Mouse (Mus musculus) megakaryocyte, adult 5-6 weeks (primary cell): ENCODE results near the gene Sstr3. TPM values are rescaled to one million over a fixed set of nuclear protein-coding genes. Genes with fewer than 3 reads are reported as not detected.

ENCODE experiments used
- ATAC-seq: 2 replicates; pipeline ENCODE4 v1.8.0; 2016; ENCODE audit warnings: mild to moderate bottlenecking, inconsistent platforms; ENCODE audit not compliant: poor library complexity, severe bottlenecking
- total RNA-seq, 2 experiments: library from RNA; stranded (forward) in 1 of 2; stranded (reverse) in 1 of 2; fragments of 153-499, 151-499 nt in 1 of 2; fragments of 221-1000, 200-1000 nt in 1 of 2; gene quantifications; 2 replicates each; pipeline versions ENCODE4 v1.2.3 to v1.2.4; 2015 to 2017

Sstr3 gene
- total RNA-seq, 2 experiments from 2014 or later = 0.02 TPM; not detected in 1

DNA sequence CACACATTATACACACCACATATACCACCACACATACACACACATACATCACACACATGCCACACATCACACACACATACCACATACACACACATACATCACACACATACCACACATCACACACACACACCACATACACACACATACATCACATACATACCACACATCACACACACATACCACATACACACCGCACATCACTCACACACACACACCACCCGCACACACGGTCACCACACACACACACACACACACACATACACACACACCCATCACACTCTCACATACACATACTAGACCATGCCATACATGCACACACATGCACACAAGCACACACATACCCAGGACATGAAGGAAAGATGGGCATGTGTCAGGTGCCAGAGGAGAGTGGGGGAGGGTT is 18.9 kb upstream of the Sstr3 start:
- no peak for ATAC-seq

DNA sequence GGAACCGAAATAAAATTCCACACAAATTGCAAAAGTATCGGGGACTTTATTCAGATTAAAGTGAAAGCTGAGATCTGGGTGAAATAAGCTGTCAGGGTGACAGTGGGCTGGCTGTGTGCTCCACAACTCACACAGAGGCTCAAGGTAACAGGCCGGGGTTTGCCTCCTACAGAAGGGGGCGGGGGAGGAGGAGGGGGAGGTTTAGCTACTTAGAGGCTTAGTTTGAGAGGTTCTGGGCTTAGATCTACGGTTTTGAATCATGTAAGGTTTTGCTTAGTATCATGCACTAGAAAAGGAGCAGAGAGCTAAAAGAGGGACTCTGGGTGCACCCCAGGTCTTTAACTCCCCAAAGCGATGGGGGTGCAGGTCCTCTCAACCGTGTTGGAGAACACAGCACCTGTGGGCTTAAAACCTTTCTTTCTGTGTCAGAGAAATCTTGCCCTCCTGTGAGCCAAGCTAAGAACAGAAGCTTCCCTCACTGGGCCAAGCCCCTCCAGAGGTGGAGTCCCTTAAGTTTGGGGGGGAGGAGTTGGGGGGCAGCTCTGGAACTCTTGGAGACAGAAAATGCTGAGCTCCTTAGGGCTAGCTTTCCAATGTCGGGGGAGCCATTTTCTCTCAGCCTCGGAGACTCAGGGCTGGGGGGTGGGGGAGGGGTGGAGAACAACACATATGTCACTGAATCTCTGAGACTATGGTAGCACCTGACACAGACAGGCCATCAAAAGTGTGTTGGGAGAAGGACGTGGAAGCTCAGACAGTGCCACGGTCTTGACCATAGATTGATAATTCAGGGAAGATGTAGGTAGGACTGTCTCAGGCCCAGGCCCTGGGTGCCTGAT is 14.9 kb upstream of the Sstr3 start:
- no peak for ATAC-seq

GRCm38 (mm10) chr15:78557693-78558535 is 13.4 kb upstream of the Sstr3 start:
- peak; percentile 71 for ATAC-seq

DNA sequence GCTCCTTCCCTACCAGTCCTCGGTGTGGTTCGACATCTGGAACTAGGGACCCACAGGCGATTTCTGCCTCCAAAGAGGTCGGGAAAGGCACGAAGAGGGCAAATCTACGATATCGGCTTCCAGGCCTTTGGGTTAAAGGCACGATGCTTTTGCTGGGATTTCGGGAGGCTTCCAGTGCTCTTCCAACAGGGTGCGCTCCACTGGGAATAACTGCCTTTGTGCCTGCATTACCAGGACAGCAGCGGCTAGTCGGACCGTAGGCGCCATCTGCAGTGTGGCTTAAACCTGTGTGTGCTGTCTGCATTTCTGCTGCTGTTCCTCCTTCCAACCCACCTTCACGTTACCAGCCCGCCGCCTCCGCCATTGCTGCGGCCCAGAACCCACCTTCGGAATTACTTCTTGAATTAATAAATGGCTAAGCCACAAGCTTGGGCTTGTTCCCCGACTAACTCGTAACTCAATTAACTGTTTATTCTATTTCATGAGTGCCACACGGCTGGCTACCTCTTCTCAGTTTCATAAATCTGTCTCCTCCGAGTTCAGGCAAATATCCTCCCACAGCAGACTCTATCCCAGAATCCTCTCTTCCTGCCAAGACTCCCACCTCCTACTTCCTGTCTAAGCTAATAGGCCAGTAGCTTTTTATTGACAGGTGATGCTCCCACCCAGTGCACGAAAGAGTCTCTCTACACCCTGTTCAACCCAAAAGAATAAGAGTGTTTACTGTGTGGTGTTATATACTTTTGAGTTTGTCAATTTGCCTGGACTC is 10.2 kb upstream of the Sstr3 start:
- ATAC-seq = no peak

GRCm38 (mm10) chr15:78549189-78549734 is 4.8 kb upstream of the Sstr3 start:
- no peak for ATAC-seq

- ATAC-seq = no peak
Observed at GRCm38 (mm10) chr15:78548711-78549110, 4.2 kb upstream of the Sstr3 start.

DNA sequence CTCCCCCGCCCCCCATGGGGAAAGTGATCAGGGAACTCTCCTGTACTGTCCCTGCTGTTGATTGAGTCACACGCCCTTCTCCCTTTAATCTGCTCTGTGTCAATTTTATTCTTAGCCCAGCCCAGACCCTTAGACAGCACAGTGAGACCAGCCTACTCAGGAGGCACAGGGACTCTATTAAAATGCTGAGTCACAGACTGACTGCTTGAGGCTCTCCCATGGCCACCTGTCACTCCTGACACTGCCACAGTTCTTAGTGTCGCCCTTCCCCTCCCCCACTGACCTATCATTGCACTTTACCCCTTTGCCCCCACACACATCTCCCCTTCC is 3.8 kb upstream of the Sstr3 start:
- no peak for ATAC-seq

DNA sequence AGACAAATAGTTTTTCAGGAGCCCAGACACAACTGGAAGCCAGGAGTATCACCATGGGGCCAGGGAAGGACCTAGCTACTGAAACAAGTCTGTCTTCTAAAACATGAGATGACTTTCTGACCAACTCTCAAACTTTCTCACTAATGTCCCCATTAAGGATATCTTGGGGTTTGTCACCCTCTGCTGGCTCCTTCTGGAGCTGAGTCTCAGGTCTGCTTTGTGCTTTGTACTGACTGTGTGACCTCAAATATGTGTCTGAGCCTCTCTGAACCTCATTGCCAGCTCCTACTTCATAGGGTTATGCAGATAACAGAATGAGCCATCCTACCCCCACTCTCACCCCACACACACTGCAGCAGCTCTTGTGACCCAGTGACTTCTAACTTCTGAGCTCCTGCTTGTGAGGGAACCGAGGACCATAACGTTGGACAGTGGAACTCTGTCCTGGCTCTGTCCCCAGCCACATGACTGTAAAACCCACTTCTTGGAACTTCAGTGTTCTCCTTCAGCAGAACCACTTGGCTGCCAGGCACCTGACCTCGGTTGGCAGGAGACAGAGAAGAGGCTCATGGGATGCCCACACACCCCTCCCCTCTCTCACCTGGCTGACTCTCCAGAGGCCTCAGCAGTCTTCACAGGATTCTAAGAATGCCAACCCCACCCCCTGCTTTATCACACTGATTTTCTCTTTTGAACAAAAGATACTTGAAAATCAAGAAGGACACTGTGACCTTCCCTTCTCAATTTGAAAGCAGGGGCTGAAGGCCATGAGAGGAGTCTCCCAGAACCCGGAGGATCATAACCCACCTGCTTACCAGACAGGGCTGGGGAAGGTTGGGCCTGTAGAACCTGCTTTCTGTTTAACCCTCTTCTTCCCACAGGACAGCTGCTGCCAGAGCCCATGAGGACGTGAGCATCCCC is 3.2 kb upstream of the Sstr3 start:
- ATAC-seq = no peak

DNA sequence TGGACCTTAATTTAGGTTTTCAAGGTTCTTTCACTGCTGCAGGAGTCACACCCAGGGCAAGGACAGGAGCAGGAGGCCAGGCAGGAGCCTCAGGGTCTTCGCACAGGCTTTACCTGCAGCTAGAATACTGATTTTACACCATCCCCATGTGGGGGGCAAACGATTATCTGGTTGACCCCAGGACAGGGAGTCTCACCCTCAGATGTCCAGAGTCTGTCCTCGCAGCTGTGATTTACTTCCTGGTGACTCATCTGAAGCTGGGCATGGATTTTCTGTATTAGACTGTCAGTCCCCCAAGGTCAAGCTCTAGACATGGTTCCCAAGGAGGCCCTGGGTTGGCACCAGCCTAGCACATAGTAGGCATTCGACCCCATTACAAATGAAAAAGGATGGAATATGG is 1.6 kb upstream of the Sstr3 start:
- ATAC-seq = no peak

DNA sequence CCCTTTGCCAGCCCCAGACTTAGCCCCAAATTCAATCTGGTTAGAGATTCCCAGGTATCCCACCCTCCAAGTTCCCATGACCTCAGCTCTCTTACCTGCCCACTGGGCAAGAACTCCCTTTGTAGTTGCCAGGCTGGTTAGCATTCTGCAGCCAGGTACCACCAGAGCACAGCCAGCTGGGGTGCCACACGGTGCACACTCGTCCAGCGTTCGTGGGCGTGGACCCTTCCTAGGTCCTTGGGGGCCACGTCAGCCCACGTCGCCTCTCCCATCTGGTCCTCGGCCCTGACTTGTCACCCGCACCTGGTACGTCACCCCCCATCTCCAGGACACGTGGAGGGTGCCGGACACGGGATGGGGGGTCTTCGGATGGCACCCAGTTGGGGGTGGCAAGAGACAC is 444 bp downstream of the Sstr3 start:
- no peak for ATAC-seq

DNA sequence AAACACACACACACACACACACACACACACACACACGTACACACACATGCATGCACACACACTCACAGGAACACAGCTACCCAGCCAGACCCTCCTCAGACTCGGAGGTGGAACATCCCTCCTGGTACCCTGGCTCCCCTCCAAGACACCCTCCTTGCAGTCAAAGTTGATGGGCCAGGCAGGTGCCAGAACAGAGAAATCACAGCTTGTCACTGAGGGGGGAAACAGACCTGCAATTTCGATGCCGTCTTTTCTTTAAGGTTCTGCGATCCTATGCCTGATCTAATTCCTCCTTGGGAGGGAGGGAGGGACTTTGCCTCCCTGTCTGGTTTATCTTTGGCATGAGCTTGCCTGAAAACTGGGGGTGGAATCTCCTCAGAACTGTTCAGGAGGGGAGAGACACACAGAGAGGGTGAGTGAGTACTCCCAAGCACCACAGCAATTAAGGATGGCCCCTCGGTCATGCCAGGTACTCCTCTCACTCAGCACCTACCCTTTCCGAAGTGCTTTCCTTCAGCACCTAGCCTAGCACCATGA is 1.6 kb downstream of the Sstr3 start:
- ATAC-seq = no peak

DNA sequence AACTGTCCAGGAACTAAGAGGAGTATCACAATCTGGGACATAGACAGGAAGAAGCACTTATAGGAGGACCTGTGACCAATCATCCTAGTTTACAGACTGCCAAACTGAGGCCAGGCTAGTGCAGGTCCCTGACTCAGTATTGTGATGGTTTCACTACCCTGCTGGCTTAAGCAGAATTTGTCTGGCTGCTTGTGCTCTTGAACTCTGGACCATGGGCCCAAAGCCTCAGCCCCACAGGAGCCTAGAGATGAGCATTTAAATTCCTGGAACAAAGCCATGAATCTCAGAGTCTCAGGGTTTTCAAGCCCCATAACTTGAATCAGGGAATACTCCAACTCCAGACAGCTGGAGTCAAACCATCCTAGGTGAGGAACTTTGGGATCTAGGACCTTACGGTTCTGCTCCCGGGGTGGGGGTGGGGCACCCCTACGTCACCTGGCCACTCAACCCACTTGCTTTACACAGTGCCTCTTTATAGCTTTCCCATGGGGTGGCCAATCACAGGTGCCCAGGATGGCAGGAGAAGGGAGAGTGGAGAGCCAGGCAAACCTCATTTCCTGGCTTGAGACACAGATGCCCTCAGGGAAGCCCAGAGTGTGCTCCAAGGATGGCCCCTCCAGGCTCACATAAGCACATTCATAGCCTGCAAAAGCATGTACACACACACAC is 2.3 kb downstream of the Sstr3 start:
- no peak for ATAC-seq

DNA sequence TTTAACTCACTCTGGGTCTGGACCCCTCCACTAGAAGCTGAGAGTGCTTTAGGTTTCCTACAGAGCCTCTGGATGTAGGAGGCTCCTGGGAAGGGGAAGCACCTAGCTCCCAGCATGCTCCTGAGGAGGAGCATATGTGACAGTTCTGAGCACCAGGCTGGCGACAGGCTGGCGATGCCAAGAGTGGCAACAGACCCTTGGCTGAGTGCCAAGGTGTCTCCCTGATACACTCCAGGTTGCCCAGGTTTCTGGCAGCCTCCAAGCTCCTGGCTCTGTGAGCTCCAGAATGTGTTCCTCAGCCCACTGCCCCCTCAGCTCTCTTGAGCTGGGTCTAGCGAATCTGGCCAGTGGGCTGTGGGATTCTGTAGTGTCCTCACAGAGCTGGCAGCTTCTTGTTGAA is 2.9 kb downstream of the Sstr3 start:
- no peak for ATAC-seq

GRCm38 (mm10) chr15:78541036-78541435 is 3.4 kb downstream of the Sstr3 start:
- no peak for ATAC-seq

DNA sequence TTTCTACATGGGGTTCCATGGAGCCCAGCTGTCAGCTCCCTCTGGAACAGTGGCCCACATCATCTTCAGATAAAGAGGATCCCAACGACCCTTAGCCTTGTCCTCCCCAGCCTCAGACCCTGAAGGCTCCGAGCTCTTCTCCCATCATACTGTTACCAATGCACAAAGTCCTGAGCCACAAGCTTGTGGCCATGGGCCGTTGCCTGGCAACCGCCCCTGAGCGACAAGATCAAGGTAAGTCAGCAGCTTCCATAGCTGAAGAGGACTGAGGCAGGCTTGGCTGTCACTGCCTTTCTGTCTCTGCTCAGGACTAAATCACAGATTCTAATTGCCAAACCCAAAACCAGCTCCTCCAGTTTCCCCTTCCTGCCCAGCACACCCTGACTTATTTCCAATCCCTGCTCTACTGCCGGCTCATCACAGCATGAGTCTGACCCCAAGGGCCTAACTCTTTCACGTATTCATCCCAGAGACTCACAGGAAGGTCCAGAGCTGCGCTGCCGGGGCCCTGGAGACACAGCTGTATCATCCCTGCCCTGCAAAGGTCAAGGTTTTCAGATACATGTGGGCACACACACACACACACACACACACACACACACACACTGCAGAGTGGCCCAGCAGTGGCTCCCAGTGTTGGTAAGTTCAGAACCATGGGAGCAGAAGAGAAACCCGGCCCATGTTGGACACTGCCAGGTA is 8.6 kb downstream of the Sstr3 start:
- ATAC-seq = no peak

- ATAC-seq = no peak
Observed at GRCm38 (mm10) chr15:78533346-78533835, 11.1 kb downstream of the Sstr3 start.

DNA sequence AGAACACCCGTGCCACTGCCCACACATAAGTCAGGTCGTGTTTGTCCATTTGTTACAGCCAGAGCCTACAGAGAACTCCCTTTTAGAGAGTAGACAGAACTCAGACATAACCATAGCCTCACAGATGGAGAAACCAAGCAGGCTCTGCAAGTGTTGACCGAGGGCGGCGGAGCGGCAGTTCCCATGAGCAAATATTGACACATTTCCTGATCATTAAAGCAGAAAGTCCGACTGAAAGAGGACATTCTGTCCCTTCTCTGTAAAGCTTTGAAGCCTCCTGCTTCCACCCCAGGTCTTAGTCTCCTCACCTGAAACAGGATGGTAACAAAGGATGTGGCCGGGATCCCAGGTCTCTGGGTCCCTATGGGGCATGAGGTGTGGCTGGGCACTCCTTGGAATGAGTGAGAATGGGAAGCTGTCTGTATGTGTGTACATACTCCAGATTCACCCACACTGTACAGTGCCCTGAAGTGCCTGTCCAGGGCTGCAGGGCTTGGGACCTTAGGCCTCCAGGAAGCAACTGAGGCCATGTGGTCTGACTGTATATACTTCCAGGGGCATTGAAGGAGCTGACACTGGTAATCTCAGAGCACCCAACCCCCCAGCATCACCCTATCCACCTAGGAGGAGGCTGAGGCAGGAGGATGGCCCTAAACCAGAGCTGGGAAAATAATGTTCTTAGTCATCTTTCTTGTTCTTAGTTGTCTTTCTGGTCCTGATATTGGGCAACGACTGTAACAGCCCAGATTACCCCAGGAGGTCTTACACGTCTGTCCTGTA is 11.7 kb downstream of the Sstr3 start:
- ATAC-seq = no peak
